Mouse (Mus musculus): ENCODE results near the gene Usp24. TPM values are rescaled to one million over a fixed set of nuclear protein-coding genes. Genes with fewer than 3 reads are reported as not detected.

Gene Usp24
- 6.1 TPM for polyA plus RNA-seq (2014; fragmentation: Illumina TruSeq; extraction: RNeasy Lipid Tissue Mini Kit (QIAGEN cat#74804); ENCODE audit: insufficient read depth, low read depth, low replicate concordance)

DNA sequence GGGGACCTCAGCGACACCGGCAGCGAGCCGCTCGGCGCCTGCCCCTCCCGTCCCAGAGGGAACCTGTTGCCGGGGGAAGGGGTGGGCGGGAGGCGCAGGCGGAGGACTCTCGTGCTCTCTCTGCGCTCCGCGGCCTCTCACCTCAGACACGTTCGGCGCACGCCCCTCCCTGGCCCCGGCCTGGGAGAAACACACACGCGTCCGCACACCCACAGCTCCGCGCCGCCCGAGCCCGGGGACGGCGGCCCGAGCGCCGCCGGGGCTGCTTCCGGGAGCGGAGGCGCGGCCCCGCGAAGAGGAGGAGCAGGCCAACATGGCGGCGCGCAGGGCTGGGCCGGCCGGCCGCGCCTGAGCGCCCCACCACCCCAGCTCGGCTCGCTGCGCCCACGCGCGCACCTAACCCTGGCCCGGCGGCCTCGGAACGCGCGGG, at the start of gene Usp24:
Gene Usp24 (plus strand): TSS at position 293 of the 430 bp plus-strand sequence.

Other genes starting within 250 kb of the Usp24 start
- gene Pcsk9, start 148.1 kb downstream of the Usp24 start, polyA plus RNA-seq (2014; fragmentation: Illumina TruSeq; extraction: RNeasy Lipid Tissue Mini Kit (QIAGEN cat#74804); ENCODE audit: insufficient read depth, low read depth, low replicate concordance) = not detected
- gene Bsnd, start 176.1 kb downstream of the Usp24 start, polyA plus RNA-seq (2014; fragmentation: Illumina TruSeq; extraction: RNeasy Lipid Tissue Mini Kit (QIAGEN cat#74804); ENCODE audit: insufficient read depth, low read depth, low replicate concordance) = not detected
- 22.9 TPM for gene Dhcr24, start 244.8 kb downstream of the Usp24 start, polyA plus RNA-seq (2014; fragmentation: Illumina TruSeq; extraction: RNeasy Lipid Tissue Mini Kit (QIAGEN cat#74804); ENCODE audit: insufficient read depth, low read depth, low replicate concordance)